Mouse (Mus musculus): ENCODE data around the gene Btla.

Btla gene

DNA sequence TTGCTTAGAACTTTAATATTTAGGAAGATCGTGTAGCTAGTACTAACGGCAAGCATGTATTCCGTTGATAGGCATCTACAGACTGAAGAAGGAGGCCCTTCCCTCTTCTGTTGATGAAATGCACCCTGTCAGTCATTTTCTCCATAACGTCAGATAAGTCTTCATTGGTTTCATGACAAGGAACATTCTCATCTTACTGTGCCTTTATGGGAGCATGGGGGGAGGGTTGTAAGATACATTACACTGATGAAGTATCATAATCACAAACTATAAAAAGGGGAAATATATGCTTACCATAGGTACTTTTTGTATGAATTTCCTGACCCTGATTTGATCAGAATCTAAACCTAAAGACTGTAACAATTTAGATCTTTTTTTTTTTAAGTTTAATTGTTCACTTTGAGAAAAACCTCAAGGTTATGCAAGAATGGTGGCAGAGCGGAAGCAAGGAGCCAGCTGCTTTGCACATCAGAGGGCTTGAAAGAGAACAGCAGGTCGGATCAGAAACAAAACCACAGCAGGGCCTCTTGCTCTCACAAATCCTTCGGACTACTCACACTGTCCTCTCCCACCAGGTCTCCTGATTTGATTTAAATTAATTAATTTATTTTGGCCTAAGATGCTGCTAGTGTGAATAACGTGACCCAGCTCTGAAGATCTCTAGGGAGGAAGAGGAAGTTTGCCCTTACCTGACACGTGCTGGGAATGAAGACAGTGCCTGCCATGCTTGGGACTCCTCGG lies at the start of gene Btla:
Gene Btla, plus strand, starts transcription at position 668 of the 741 bp plus-strand sequence.
- peak; percentile 57 to 62 for DNase-seq

DNA sequence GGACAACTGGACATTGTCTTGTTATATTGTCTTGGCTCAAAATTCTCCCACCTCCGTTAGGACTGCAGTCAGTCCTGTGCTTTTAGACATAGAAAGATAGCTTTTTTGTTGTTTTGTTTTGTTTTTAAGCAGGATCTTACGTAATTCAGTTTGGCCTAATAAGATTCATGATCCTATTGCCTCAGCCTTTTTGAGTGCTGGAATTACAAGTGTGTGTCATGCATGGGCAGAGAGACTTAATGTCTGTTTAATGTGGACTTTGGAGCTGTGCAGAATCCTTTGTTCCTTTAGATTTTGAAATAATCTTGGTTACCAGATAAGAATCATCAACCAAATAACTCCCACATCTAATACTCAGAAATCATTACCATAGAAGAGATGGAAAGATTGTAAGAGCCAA lies 45.6 kb upstream of the Btla start:
- DNase-seq = no peak

DNA sequence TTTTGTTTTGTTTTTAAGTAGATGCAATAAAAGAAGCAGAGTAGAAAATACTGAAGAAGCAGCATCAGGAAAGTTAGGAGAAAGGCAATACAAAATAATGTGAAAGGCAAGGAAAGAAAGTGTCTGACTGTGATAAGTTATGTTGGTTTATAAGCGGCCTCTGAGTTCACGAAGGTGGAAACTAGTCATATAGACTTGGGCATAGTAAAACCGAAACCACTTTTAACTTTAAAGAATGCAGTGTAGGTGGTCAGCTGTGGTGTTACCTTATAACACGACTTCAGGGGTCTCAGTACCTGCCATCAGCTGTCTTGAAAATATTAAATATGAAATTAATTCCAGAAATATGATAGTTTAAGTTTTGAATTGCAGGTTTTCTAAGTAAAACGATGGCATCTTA lies 42.3 kb upstream of the Btla start:
- no peak for DNase-seq

DNA sequence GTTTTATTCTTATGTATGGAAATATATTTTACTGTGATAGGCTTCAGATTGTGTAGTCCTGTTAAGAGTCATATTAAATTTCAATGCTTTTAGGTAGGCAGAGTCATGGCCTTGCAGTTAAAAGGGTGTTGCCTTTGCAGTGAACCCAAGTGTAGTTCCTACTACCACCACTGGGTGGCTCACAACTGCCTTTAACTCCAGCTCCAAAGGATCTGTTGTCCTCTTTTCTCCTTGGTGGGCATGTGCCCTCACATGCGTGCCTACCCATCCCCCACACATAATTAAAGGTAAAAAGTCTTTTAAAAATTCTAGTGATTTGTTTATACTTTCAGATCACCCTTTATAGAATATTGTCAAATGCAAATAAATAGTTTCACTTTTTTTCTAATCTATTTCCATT lies 31.5 kb upstream of the Btla start:
- peak; percentile 30 to 70 for DNase-seq

DNA sequence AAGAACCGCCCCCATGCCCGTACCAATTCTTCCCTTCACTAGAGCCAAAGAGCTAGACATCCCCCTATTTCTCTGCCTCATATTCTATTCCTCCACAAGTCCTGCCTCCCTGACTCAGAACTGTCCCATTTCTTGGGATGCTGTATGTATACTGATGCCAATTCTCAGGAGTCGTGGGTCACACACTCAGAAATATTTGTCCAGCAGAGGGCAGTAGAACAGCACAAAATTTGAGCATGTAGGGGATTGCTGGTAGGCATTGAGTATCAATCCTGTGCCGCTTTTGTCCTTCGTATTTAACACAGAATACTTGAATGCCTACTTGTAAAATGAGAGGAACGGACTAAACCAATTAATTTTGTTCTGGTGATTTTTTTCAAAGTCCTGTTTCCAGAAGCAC lies 27.3 kb upstream of the Btla start:
- DNase-seq = peak in 1 of 2 experiments; percentile 55

DNA sequence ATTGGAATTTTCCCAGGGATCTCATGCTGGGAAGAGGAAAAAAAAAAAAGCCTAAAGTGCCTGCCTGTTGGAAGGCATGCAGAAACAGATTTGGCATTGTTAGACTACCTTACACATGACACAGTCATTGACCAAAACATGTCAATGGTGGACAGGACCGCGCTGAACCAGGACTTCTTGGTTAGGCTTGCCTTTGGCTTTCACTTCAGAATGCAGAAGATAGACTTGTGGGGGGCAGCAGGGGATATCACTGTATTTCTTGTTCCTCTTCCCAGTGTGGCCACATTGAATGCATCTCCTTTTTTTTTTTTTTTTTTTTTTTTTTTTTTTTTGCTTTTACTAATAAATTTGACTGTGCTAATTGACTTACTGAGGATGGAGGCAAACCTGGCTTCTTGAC lies 22.7 kb upstream of the Btla start:
- no peak for DNase-seq

DNA sequence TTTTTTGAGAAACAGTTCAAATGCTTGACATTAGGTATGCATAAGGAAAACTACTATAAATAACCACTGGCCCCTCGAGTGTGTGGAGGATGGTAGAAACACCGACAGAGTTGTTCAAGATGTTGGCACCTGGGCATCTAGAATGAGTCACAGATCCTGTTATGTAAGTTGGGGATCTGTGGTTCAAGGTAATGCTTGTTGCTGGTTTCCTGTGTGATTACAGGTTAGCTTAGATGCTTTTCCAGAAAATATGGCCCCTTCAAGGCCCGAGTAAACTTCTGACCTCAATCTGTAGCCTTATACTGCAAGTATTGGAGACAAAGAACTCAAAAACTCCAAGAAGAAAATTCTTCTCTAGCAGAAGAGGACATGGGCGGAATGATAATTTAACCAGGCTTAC lies 19.7 kb upstream of the Btla start:
- no peak for DNase-seq

DNA sequence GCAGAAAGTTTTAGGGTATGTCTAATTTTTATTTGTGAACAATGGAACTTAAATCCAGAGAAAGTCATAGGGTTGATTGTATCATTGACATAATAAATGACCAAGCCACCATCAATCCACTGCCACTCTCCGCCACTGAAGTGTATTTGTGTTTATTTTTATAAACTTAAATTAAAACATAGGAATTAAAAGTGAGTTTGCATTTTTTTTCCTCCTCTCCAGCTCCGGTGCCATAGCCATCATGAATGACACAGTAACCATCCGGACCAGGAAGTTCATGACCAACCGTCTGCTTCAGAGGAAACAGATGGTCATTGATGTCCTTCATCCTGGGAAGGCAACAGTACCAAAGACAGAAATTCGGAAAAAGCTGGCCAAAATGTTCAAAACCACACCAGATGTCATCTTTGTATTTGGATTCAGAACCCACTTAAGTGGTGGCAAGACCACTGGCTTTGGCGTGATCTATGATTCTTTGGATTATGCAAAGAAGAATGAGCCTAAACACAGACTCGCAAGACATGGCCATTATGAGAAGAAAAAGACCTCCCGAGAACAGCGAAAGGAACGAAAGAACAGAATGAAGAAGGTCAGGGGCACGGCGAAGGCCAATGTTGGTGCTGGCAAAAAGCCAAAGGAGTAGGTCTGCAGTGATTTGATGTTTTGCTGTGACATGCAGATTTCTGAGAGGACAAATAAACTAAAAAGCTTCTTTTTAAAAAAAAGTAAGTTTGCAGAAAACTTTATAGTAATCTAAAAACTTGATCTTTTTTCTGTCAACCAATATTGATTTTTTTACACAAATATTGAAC lies 19.1 kb upstream of the Btla start:
- no peak for DNase-seq

DNA sequence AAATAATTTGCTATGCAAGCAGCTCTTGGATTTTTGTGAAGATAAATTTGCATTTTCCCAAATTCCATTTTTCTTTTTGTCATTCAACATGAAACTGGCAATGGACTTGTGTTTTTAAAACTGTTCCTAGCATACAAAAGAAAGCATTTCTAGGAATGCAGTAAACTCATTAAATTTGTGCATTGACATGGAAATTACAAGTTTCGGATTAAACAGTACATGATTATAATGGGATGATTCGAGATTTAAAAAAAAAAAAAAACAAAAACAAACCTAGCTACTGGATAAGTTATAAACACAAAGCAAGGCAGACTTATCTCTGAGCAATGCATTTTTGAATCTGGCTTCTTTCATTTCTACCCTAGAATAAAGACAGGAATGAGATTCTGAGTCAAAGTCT lies 2.1 kb upstream of the Btla start:
- no peak for DNase-seq

DNA sequence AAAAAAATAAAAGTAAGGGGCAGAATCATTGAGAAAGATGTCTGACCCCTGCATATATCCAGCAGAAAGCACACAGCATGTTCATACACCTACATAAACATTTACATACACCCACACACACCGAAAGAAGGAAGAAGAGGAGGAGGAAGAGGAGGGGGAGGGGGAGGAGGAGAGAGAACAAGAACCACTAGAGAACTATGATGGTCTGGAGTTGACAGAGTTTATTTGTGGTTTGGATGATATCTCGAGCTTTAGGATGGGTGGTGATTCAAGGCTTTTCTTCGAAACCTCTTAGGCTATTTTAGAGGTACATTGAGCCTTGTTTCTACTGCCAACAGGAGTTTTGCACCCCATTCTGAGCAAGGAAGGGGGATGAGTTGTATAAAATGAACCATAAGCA lies 1.3 kb upstream of the Btla start:
- DNase-seq = no peak

DNA sequence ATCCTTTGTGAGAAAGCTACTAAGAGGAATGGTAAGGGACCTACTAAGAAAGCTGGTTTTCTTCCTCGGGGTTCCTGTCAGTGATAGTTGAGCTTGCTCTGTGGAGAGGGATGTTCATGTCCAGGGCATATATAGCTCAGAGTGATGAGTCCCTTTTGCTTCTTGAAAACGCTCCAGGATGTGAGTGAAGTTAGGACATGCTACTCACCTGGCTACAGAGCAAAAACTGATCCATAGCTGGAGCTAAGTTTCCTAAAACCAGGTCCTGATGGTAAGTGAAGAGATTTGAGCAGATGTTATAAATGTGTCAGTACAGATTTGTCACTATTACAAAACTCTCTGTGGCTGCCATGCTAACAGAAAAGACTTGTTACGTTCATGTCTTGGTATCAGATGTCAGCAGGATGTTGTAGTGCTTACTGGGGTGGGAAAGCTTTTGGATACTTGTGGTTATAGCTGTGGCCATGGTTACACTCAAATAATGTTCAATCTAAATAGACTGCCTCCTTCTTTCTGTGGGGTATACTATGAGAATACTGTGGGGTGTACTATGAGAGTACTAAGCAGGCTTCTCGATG lies 405 bp downstream of the Btla start:
- DNase-seq = no peak

DNA sequence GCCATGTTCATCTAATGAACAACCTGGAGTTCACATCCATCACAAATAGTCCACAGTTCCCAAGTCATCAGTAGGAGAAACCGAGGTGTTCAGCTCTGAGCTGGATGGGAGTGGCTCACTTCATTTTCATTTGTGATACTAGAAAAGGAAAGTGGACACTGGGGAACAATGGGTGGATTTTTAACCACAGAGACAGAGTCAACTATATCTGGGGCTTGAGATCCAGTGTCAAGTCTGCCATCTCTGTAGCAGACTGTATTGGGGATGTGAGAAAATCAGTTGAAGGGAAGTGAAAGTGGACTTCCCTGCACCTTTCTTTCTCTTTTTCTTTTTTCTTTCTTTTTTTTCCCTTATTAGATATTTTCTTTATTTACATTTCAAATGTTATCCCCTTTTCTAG lies 2.9 kb downstream of the Btla start:
- no peak for DNase-seq

DNA sequence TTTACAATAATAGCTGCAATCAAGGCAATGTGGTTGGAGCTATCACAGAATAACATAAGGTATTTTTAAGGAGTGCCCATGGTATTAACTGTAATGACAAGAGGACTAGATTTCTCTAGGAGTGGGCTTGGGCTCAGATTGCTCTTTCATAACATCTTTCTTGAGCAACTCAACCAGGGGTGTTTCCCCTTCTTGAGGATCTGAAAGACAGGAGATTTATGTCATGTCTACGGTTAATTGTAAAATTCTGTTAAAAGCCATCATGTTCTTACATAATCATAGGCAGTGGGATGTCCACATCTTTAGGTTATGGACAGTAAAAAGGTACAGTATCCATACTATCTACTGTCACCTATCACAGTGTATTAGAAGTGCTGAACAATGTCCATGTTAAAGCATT lies 7.2 kb downstream of the Btla start:
- DNase-seq = no peak

DNA sequence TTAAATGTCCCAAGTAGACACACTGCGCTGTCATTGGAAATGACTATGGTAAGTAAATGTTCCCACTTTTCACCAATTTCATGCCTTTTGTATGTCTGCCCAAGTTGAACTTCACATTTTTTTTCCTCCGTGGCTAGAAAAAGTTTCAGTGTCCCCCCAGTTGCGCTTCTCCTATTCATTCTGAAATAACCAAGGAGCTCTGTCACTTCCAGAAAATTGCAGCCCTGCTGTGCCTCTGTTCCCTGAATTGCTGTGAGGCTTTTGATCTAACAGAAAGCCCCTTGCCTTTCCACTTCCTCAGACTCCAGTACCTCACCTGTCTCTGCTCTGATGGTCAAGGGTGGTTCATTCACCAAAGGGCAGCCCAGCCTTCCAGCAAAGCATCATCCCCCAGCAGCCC lies 8.9 kb downstream of the Btla start:
- DNase-seq = no peak

DNA sequence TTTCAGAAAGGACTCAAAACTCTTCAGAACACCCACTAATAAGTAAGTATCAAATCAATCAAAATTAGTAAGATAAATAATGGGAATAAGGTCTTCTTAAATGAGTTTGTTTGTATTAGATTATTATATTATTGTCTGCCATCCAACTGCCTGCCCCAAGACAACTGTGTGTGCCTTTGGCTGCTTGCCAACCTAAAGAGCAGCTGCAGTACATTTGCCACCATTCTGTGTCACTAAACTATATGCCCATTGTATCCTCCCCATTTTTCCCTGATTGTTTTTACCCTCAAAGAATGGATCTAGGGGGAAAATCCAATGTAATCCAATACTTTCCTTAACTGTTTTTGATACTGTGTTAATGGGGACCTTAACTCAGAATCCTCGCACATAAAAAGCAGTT lies 18.6 kb downstream of the Btla start:
- DNase-seq = no peak

DNA sequence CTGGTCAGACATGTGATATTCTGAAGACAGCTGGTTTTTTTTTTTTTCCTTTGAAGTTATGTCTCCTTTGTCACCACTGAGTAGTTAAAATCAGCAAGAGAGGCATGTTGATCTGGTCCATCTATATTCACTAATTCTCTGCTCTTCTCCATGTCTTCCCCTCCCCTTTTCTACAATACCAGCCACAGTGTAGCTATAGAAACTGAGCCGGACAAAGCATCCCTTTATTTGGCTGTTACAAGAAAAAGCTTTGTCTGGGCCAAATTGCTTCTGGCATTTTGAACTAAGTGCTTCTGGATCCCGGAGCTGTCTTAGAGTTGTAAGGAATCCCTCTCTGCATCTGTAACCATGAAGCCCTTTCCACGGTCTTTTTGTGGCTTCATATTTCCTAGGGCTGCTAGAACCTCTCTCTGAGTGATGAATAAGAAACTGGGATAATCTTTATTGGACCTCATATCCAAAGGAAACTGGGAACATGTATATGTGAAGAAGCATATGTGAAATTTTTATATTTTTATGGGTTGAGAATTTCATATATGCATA lies 20.9 kb downstream of the Btla start:
- no peak for DNase-seq

DNA sequence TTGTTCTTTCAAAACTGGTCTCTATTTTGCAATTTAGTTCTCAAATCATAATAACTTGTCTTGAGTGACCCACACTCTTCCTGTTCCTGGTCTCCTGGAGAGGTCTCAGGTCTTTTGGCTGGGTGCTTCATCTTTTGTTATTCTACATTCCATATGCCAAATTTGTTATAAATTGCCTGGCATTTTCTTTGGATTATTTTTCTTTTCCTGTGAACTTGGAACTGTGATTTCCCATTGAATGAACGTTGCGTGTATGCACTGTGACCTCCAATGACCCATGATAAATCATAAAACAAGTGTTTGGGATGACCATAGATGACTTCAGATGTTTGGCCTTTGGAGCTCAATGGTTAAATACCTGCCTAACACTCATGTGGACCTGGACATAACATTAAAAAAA lies 25.6 kb downstream of the Btla start:
- no peak for DNase-seq

DNA sequence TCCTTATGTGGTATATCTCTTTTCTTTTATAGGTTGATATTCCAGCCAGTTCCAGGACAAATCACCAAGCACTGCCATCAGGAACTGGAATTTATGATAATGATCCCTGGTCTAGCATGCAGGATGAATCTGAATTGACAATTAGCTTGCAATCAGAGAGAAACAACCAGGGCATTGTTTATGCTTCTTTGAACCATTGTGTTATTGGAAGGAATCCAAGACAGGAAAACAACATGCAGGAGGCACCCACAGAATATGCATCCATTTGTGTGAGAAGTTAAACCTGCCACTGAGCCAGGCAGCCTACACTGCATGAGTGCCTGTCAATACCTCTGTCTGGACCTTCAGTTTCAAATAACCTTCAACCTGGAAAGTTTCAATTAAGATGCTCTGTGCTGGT lies 26.2 kb downstream of the Btla start:
- no peak for DNase-seq

DNA sequence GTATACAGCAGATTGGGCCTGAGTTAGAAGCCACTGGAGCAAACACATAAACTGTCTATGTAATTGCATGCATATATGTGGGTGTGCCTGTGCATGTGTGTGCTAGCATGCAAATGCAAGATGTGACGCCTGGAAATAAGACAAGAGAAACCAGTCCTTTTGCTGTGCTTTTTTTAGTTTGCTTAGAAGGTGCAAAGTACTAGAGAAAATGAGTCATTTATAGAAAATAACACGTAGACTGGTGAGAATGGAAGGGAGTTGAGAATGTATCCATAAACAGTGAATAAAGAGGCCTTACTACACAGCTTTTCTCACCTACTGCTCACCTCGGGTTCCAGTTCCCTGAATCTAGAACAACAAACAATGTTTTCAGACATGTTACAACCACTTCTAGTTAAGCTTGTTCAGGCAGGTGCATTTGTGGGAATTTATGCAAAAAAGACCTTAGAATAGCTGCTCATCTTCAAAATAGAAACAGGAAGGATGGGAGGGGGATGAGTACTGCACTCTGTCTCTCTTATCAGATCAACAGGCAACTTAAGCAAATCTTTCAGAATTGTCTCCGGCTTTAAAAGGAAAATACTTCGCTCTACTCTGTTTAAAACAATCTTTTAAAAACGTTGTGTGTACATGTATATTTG lies 27.8 kb downstream of the Btla start:
- no peak for DNase-seq

DNA sequence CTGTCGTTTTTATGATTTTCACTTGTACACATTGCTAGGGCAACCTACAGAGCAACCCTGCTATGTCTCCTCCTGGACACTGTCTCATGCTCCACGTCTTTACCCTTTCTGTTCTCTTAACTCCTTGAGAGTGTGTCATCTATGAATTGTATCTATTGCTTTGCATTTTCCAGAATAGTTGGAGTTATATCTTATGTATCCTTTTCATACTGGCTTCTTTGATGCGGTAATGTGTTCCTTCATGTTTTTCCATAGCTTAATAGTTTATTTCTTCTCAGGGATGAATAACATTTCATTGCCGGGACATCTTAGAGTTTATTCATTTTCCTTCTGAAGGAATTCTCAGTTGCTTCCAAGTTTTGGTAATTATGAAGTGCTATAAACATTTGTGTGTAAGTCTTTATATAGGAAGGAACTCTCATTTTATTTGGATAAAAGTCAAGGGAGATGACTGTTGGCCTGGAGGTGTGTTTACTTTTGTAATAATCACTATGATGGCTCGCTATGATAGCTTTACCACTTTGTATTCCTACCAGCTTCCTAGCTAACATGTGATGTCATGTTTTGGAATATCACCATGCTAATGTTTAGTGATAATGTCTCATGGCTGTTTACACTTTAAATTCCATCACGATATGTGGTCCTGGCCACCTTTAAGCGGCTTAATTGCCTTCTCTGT lies 31.2 kb downstream of the Btla start:
- no peak for DNase-seq

DNA sequence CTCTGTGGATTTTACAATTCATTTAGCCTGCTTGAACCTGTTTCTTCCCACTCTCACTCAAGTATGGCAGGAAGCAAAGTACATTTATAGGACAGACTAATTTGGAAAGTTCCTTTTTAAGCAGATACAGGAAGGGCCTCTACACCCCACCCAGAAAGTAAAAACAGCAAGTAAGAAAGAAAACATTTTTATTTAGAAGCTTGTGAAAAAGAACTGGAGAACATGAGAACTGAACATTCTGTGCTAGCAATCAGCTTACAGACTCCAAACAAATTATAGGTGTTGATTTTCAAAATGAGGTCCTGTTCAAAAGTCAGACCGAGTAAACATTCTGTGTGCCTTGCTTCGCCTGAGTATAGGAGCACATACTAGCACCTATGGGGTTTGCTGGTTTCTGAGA lies 32.8 kb downstream of the Btla start:
- no peak for DNase-seq

DNA sequence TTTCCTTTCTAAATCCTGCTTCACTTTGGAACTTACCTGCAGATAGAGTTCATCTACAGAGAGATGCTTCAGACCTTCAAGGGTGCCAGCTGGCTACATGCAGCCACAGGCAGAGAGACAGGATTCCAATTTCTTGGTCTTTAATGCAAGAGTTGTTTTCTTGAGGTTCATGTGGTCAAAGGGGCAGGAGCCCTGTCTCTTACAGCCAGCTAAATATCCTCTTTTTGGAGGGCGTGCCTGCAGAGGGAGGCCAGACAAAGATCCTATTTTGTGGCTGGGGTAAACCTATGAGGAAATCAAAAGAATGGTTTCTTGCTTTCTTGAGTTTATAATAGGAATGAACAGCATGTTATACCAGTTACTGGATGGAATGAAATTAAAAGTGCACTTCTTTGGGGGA lies 33.5 kb downstream of the Btla start:
- no peak for DNase-seq

DNA sequence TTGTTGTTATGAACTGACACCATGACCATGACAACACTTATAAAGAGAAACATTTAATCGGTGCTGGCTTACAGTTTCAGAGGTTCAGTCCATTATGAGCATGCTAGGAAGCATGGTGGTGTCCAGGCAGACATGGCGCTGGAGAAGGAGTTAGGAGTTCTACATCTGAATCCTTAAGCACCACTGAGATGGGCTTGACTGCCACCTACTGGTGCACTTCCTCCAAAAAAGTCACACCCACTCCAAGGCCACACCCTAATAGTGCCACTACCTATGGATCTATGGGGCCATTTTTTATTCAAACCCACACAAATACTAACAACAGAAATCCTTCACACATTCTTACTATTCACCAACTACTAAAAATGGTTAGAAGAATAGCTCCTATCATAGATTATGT lies 35.5 kb downstream of the Btla start:
- DNase-seq = peak; percentile 41 to 68

Data from spleen, adult 18-20 months (tissue).